Mouse (Mus musculus): Measurements from ENCODE around the gene Map3k12. TPM values are rescaled to one million over a fixed set of nuclear protein-coding genes. Genes with fewer than 3 reads are reported as not detected.

Map3k12 gene
- polyA plus RNA-seq, 1 experiment from 2014 or later, result 0.85 TPM

GRCm38 (mm10) chr15:102471295-102471645 is 45.6 kb downstream of the Map3k12 start:
- Histone ChIP-seq H3K4me2 (ENCODE audit: low read depth, low read length) (peak overlapping the region; percentile 76), H3K36me3 (replicated peaks; ENCODE audit: insufficient read depth, low read length) (peaks cover 32% of the 10 kb centered on the region), H3K9ac (replicated peaks) (peak overlapping the region; percentile 97), H3K9me3 (ENCODE audit: low read length) (no peaks in the 10 kb centered on the region), H3K27me3 (ENCODE audit: insufficient read depth, low read length) (no peaks in the 10 kb centered on the region), H3K4me3 (ENCODE audit: low read depth, low read length) (peak overlapping the region; percentile 99), H3K27ac (ENCODE audit: low read depth) (peak overlapping the region; percentile 98), H3K4me1 (ENCODE audit: insufficient read depth) (peaks cover 10% of the 10 kb centered on the region; the same call in 1 of the 2 replicates)
- DNase-seq, result no peak
- TF ChIP-seq CTCF (IDR thresholded peaks at IDR 0.05; ENCODE audit: low read depth), result no peak
- no peak for TF ChIP-seq EP300 (IDR thresholded peaks at IDR 0.05; ENCODE audit: low read depth)
- WGBS (ENCODE audit: insufficient replicate concordance), result under 1% methylated on average over 10 of the region's 10 CpGs
- ATAC-seq, result no peak

GRCm38 (mm10) chr15:102470605-102471294 is 46.1 kb downstream of the Map3k12 start:
- no peaks in the 10 kb centered on the region for H3K27me3 ChIP-seq (ENCODE audit: insufficient read depth, low read length)
- H3K36me3 ChIP-seq (replicated peaks; ENCODE audit: insufficient read depth, low read length), result peaks cover 27% of the 10 kb centered on the region
- under 1% methylated on average over 43 of the region's 67 CpGs for WGBS (ENCODE audit: insufficient replicate concordance)
- peak overlapping the region; percentile 97 for H3K9ac ChIP-seq (replicated peaks)
- peaks cover 10% of the 10 kb centered on the region; the same call in 1 of the 2 replicates for H3K4me1 ChIP-seq (ENCODE audit: insufficient read depth)
- DNase-seq (peak; percentile 88), ATAC-seq (peak; percentile 76)
- H3K4me2 ChIP-seq (ENCODE audit: low read depth, low read length), result peak overlapping the region; percentile 76
- TF ChIP-seq EP300 (IDR thresholded peaks at IDR 0.05; ENCODE audit: low read depth) (no peak), CTCF (IDR thresholded peaks at IDR 0.05; ENCODE audit: low read depth) (peak; percentile 38; the same call in 1 of the 2 replicates)
- no peaks in the 10 kb centered on the region for H3K9me3 ChIP-seq (ENCODE audit: low read length)
- H3K27ac ChIP-seq (ENCODE audit: low read depth), result peak overlapping the region; percentile 98
- H3K4me3 ChIP-seq (ENCODE audit: low read depth, low read length), result peak overlapping the region; percentile 99

- TF ChIP-seq EP300 (IDR thresholded peaks at IDR 0.05; ENCODE audit: low read depth) (peak; percentile 62), CTCF (IDR thresholded peaks at IDR 0.05; ENCODE audit: low read depth) (peak; percentile 96)
- H3K4me3 ChIP-seq (ENCODE audit: low read depth, low read length), result peak within 1 kb of the TSS; percentile 99
- 3% methylated on average over 34 of the region's 40 CpGs for WGBS (ENCODE audit: insufficient replicate concordance)
- H3K27me3 ChIP-seq (ENCODE audit: insufficient read depth, low read length), result no peaks in the 10 kb centered on the region
- DNase-seq, result peak; percentile 96
- H3K4me2 ChIP-seq (ENCODE audit: low read depth, low read length), result peak within 1 kb of the TSS; percentile 76
- H3K9me3 ChIP-seq (ENCODE audit: low read length), result no peaks in the 10 kb centered on the region
- peak; percentile 97 for ATAC-seq
- peak within 1 kb of the TSS; percentile 98 for H3K27ac ChIP-seq (ENCODE audit: low read depth)
- H3K4me1 ChIP-seq (ENCODE audit: insufficient read depth), result peaks cover 10% of the 10 kb centered on the region; the same call in 1 of the 2 replicates
- H3K9ac ChIP-seq (replicated peaks), result peak within 1 kb of the TSS; percentile 97
- H3K36me3 ChIP-seq (replicated peaks; ENCODE audit: insufficient read depth, low read length), result peaks cover 25% of the 10 kb centered on the region
Observed at GRCm38 (mm10) chr15:102470183-102470604, 46.7 kb downstream of the Map3k12 start, which contains the start of gene Pcbp2. Gene Pcbp2, plus strand, starts transcription at chr15:102470539.

GRCm38 (mm10) chr15:102468675-102469370 is 48.0 kb downstream of the Map3k12 start:
- H3K4me1 ChIP-seq (ENCODE audit: insufficient read depth), result peaks cover 10% of the 10 kb centered on the region; the same call in 1 of the 2 replicates
- peaks cover 18% of the 10 kb centered on the region for H3K36me3 ChIP-seq (replicated peaks; ENCODE audit: insufficient read depth, low read length)
- H3K9me3 ChIP-seq (ENCODE audit: low read length), result no peaks in the 10 kb centered on the region
- no peak overlapping the region for H3K9ac ChIP-seq (replicated peaks)
- 96% methylated on average over 9 of the region's 9 CpGs for WGBS (ENCODE audit: insufficient replicate concordance)
- H3K4me3 ChIP-seq (ENCODE audit: low read depth, low read length), result no peak overlapping the region
- DNase-seq, result no peak
- no peaks in the 10 kb centered on the region for H3K27me3 ChIP-seq (ENCODE audit: insufficient read depth, low read length)
- H3K27ac ChIP-seq (ENCODE audit: low read depth), result no peak overlapping the region
- no peak overlapping the region for H3K4me2 ChIP-seq (ENCODE audit: low read depth, low read length)
- ATAC-seq, result no peak
- no peak for TF ChIP-seq CTCF (IDR thresholded peaks at IDR 0.05; ENCODE audit: low read depth)
- no peak for TF ChIP-seq EP300 (IDR thresholded peaks at IDR 0.05; ENCODE audit: low read depth)

- no peak for ATAC-seq
- H3K9ac ChIP-seq (replicated peaks), result no peak overlapping the region
- H3K4me1 ChIP-seq (ENCODE audit: insufficient read depth), result peaks cover 26% of the 10 kb centered on the region
- TF ChIP-seq CTCF (IDR thresholded peaks at IDR 0.05; ENCODE audit: low read depth), result peak; percentile 75
- TF ChIP-seq EP300 (IDR thresholded peaks at IDR 0.05; ENCODE audit: low read depth), result no peak
- DNase-seq, result no peak
- no peak overlapping the region for H3K4me3 ChIP-seq (ENCODE audit: low read depth, low read length)
- H3K4me2 ChIP-seq (ENCODE audit: low read depth, low read length), result no peak overlapping the region
- no peaks in the 10 kb centered on the region for H3K9me3 ChIP-seq (ENCODE audit: low read length)
- H3K36me3 ChIP-seq (replicated peaks; ENCODE audit: insufficient read depth, low read length), result peaks cover 27% of the 10 kb centered on the region
- no peak overlapping the region for H3K27ac ChIP-seq (ENCODE audit: low read depth)
- H3K27me3 ChIP-seq (ENCODE audit: insufficient read depth, low read length), result no peaks in the 10 kb centered on the region
Observed at GRCm38 (mm10) chr15:102463666-102464065, 53.2 kb downstream of the Map3k12 start.

GRCm38 (mm10) chr15:102461430-102462075 is 55.3 kb downstream of the Map3k12 start:
- TF ChIP-seq EP300 (IDR thresholded peaks at IDR 0.05; ENCODE audit: low read depth), result no peak
- no peak for TF ChIP-seq CTCF (IDR thresholded peaks at IDR 0.05; ENCODE audit: low read depth)
- H3K9me3 ChIP-seq (ENCODE audit: low read length), result no peaks in the 10 kb centered on the region
- peaks cover 27% of the 10 kb centered on the region for H3K36me3 ChIP-seq (replicated peaks; ENCODE audit: insufficient read depth, low read length)
- DNase-seq (no peak), ATAC-seq (no peak)
- peak overlapping the region; percentile 64; the same call in 1 of the 2 replicates for H3K9ac ChIP-seq (replicated peaks)
- no peaks in the 10 kb centered on the region for H3K27me3 ChIP-seq (ENCODE audit: insufficient read depth, low read length)
- H3K27ac ChIP-seq (ENCODE audit: low read depth), result peak overlapping the region; percentile 80
- peak overlapping the region; percentile 90 for H3K4me2 ChIP-seq (ENCODE audit: low read depth, low read length)
- H3K4me3 ChIP-seq (ENCODE audit: low read depth, low read length), result peak overlapping the region; percentile 59
- WGBS (ENCODE audit: insufficient replicate concordance), result 75% methylated on average over 9 of the region's 9 CpGs
- peaks cover 34% of the 10 kb centered on the region for H3K4me1 ChIP-seq (ENCODE audit: insufficient read depth)
